Mouse (Mus musculus) heart, embryonic 16.5 days (tissue): Measurements from ENCODE around the gene Lpar5. TPM values are rescaled to one million over a fixed set of nuclear protein-coding genes. Genes with fewer than 3 reads are reported as not detected.

ENCODE experiments used
- ATAC-seq: fragments of 200-750 bp; cut with Nextera tagmentation; replicated peaks from 2 replicates; pipeline ENCODE4 v1.8.0; 2017; ENCODE audit warnings: moderate number of reproducible peaks; ENCODE audit not compliant: insufficient read depth, low FRiP score; ENCODE audit errors: extremely low read depth
- H3K27ac ChIP-seq: fragments of 300-500 bp; sonication (generic); 2 replicates; pipeline ENCODE4 v1.5.1; 2014; ENCODE audit warnings: mild to moderate bottlenecking, low read length, control low read depth, moderate library complexity
- H3K27me3 ChIP-seq: fragments of 300-500 bp; sonication (generic); 2 replicates; pipeline ENCODE4 v1.6.1; 2014; ENCODE audit warnings: low read length, mixed read lengths; ENCODE audit not compliant: control insufficient read depth, insufficient read depth
- H3K36me3 ChIP-seq: fragments of 300-500 bp; sonication (generic); 2 replicates; pipeline ENCODE4 v1.6.1; 2014; ENCODE audit not compliant: control insufficient read depth, insufficient read depth
- H3K4me1 ChIP-seq: fragments of 300-500 bp; sonication (generic); 2 replicates; pipeline ENCODE4 v1.6.1; 2014; ENCODE audit warnings: low read length, mixed read lengths; ENCODE audit not compliant: control insufficient read depth, insufficient read depth
- H3K4me2 ChIP-seq: fragments of 300-500 bp; sonication (generic); 2 replicates; pipeline ENCODE4 v1.6.1; 2014; ENCODE audit warnings: low read depth, mild to moderate bottlenecking, control low read depth, low read length
- H3K4me3 ChIP-seq: fragments of 300-500 bp; sonication (generic); 2 replicates; pipeline ENCODE4 v1.5.1; 2014; ENCODE audit warnings: mild to moderate bottlenecking, control low read depth, low read length
- H3K9ac ChIP-seq: fragments of 300-500 bp; sonication (generic); 2 replicates; pipeline ENCODE4 v1.6.1; 2014; ENCODE audit warnings: low read length, control low read depth
- H3K9me3 ChIP-seq: fragments of 300-500 bp; sonication (generic); replicated peaks from 2 replicates; pipeline ENCODE4 v1.6.1; 2016; ENCODE audit warnings: low read length; ENCODE audit not compliant: control insufficient read depth
- WGBS: fragments of 180-500 bp; shearing (Covaris S2); extraction: QIAGEN DNeasy Blood & Tissue Kit; methylation state at CpG from one replicate; pipeline ENCODE4 v1.1.7; 2014; 5-methylcytosine and 5-hydroxymethylcytosine counted together
- microRNA-seq: library from miRNA; unstranded; fragments of <30 nt; microRNA quantifications from one replicate; pipeline ENCODE4, GENCODE M21; 2017
- polyA plus RNA-seq: library from polyadenylated mRNA; unstranded; fragments of >200 nt; fragmentation: Nextera tagmentation; extraction: Ambion mirVana; gene quantifications from 2 replicates; pipeline ENCODE4 v1.2.1, GENCODE M21; 2015

Gene Lpar5
- polyA plus RNA-seq, 1 experiment from 2014 or later, result 1.6 TPM

GRCm38 (mm10) chr6:125128724-125129123, 61.0 kb downstream of the Lpar5 start:
- Histone ChIP-seq H3K9me3 (no peaks in the 10 kb centered on the region), H3K4me1 (peaks cover 4% of the 10 kb centered on the region; the same call in 1 of the 2 replicates), H3K36me3 (peaks cover 53% of the 10 kb centered on the region), H3K27ac (no peak overlapping the region), H3K4me2 (no peak overlapping the region), H3K27me3 (no peaks in the 10 kb centered on the region), H3K9ac (no peak overlapping the region), H3K4me3 (no peak overlapping the region)
- WGBS, result 85% methylated on average over 12 of the region's 12 CpGs
- no peak for ATAC-seq

GRCm38 (mm10) chr6:125129710-125130402, 62.1 kb downstream of the Lpar5 start:
- no peaks in the 10 kb centered on the region for H3K27me3 ChIP-seq
- no peak overlapping the region for H3K9ac ChIP-seq
- H3K4me2 ChIP-seq, result no peak overlapping the region
- H3K27ac ChIP-seq, result no peak overlapping the region
- H3K4me1 ChIP-seq, result peaks cover 4% of the 10 kb centered on the region; the same call in 1 of the 2 replicates
- H3K4me3 ChIP-seq, result no peak overlapping the region
- no peaks in the 10 kb centered on the region for H3K9me3 ChIP-seq
- 86% methylated on average over 20 of the region's 20 CpGs for WGBS
- H3K36me3 ChIP-seq, result peaks cover 48% of the 10 kb centered on the region
- ATAC-seq, result no peak

- peak within 1 kb of the TSS; percentile 96 for H3K4me2 ChIP-seq
- peak within 1 kb of the TSS; percentile 97 for H3K4me3 ChIP-seq
- H3K9me3 ChIP-seq, result no peaks in the 10 kb centered on the region
- H3K36me3 ChIP-seq, result peaks cover 51% of the 10 kb centered on the region
- no peaks in the 10 kb centered on the region for H3K27me3 ChIP-seq
- WGBS, result under 1% methylated on average over 66 of the region's 66 CpGs
- H3K4me1 ChIP-seq, result peaks cover 4% of the 10 kb centered on the region; the same call in 1 of the 2 replicates
- peak within 1 kb of the TSS; percentile 91 for H3K27ac ChIP-seq
- ATAC-seq, result peak; percentile 94
- peak within 1 kb of the TSS; percentile 94 for H3K9ac ChIP-seq
Observed at GRCm38 (mm10) chr6:125131302-125132156, 63.8 kb downstream of the Lpar5 start, which contains the start of gene Nop2. Gene Nop2 (plus strand): TSS chr6:125131909.

Small RNA genes within 50 kb of the gene (microRNA-seq; reads per million reads assigned to microRNA genes)
- gene Mir7045, result not detected

Other genes starting within 250 kb of the Lpar5 start
- gene Usp5, start 238.4 kb upstream of the Lpar5 start, polyA plus RNA-seq, result 104 and 112 TPM in 2 replicates
- gene Cdca3, start 238.4 kb upstream of the Lpar5 start, polyA plus RNA-seq, result 126 and 136 TPM in 2 replicates
- gene Gnb3, start 227.6 kb upstream of the Lpar5 start, polyA plus RNA-seq, result 3.8 and 4.2 TPM in 2 replicates
- 12.3 and 15.2 TPM in 2 replicates for gene P3h3, start 210.2 kb upstream of the Lpar5 start, polyA plus RNA-seq
- 2.4 and 2.7 TPM in 2 replicates for gene Gpr162, start 203.9 kb upstream of the Lpar5 start, polyA plus RNA-seq
- 0.25 and 2.1 TPM in 2 replicates for gene Cd4, start 179.7 kb upstream of the Lpar5 start, polyA plus RNA-seq
- 1.1 and 1.7 TPM in 2 replicates for gene Lag3, start 156.2 kb upstream of the Lpar5 start, polyA plus RNA-seq
- gene Ptms, start 147.8 kb upstream of the Lpar5 start, polyA plus RNA-seq, result 203 and 265 TPM in 2 replicates
- gene Mlf2, start 136.5 kb upstream of the Lpar5 start, polyA plus RNA-seq, result 387 and 398 TPM in 2 replicates
- gene Cops7a, start 102.4 kb upstream of the Lpar5 start, polyA plus RNA-seq, result 141 and 145 TPM in 2 replicates
- gene Pianp, start 71.2 kb upstream of the Lpar5 start, polyA plus RNA-seq, result 0.54 and 0.70 TPM in 2 replicates
- 8.7 and 9.6 TPM in 2 replicates for gene Zfp384, start 58.8 kb upstream of the Lpar5 start, polyA plus RNA-seq
- gene Ing4, start 28.2 kb upstream of the Lpar5 start, polyA plus RNA-seq, result 77.5 and 89.0 TPM in 2 replicates
- gene Acrbp, start 18.2 kb upstream of the Lpar5 start, polyA plus RNA-seq, result 8.0 TPM in 2 replicates
- 50.6 and 63.0 TPM in 2 replicates for gene Chd4, start 28.1 kb downstream of the Lpar5 start, polyA plus RNA-seq
- gene Nop2, start 64.0 kb downstream of the Lpar5 start, polyA plus RNA-seq, result 45.0 and 45.8 TPM in 2 replicates
- gene Iffo1, start 77.3 kb downstream of the Lpar5 start, polyA plus RNA-seq, result 11.7 and 13.2 TPM in 2 replicates
- 3,677 and 4,254 TPM in 2 replicates for gene Gapdh, start 98.5 kb downstream of the Lpar5 start, polyA plus RNA-seq
- 97.4 and 99.3 TPM in 2 replicates for gene Ncapd2, start 123.8 kb downstream of the Lpar5 start, polyA plus RNA-seq
- 270 and 281 TPM in 2 replicates for gene Mrpl51, start 123.9 kb downstream of the Lpar5 start, polyA plus RNA-seq
- 7.0 and 8.4 TPM in 2 replicates for gene Vamp1, start 147.6 kb downstream of the Lpar5 start, polyA plus RNA-seq
- 7.4 and 9.1 TPM in 2 replicates for gene Tapbpl, start 163.9 kb downstream of the Lpar5 start, polyA plus RNA-seq
- gene Cd27, start 169.1 kb downstream of the Lpar5 start, polyA plus RNA-seq, result 7.9 and 18.5 TPM in 2 replicates
- gene Tuba3a, start 218.1 kb downstream of the Lpar5 start, polyA plus RNA-seq, result not detected in 2 replicates
- 43.0 and 51.4 TPM in 2 replicates for gene Ltbr, start 246.0 kb downstream of the Lpar5 start, polyA plus RNA-seq